Mouse (Mus musculus) embryonic fibroblast, embryonic 13.5 days (primary cell): ENCODE measurements around the gene Tex264. TPM values are rescaled to one million over a fixed set of nuclear protein-coding genes. Genes with fewer than 3 reads are reported as not detected.

ENCODE experiments used
- H3K27ac ChIP-seq: 2 replicates; pipeline ENCODE4 v1.5.1; 2012; ENCODE audit warnings: low read length, control low read depth, inconsistent platforms; ENCODE audit not compliant: insufficient read depth
- H3K4me1 ChIP-seq: 2 replicates; pipeline ENCODE4 v1.6.1; 2011; ENCODE audit warnings: low read length; ENCODE audit not compliant: control insufficient read depth, insufficient read depth
- H3K4me3 ChIP-seq: 2 replicates; pipeline ENCODE4 v1.5.1; 2011; ENCODE audit warnings: mild to moderate bottlenecking, control low read depth, low read length; ENCODE audit not compliant: insufficient read depth
- CTCF ChIP-seq: IDR thresholded peaks from 2 replicates; pipeline ENCODE4 v1.5.1; 2011; ENCODE audit warnings: mild to moderate bottlenecking, control low read depth, low read length, moderate library complexity, borderline replicate concordance; ENCODE audit not compliant: insufficient read depth
- POLR2A ChIP-seq: IDR thresholded peaks from 2 replicates; pipeline ENCODE4 v1.6.1; 2011; ENCODE audit warnings: low read depth, mild to moderate bottlenecking, control low read depth, low read length, moderate library complexity
- polyA plus RNA-seq: library from polyadenylated mRNA; stranded (reverse); fragments of >200 nt; gene quantifications from 2 replicates; pipeline ENCODE4 v1.2.4, GENCODE M21; 2011; ENCODE audit warnings: low read depth; ENCODE audit not compliant: missing spikeins, insufficient read length

Gene Tex264
- polyA plus RNA-seq, 1 experiment, result 85.2 TPM

DNA sequence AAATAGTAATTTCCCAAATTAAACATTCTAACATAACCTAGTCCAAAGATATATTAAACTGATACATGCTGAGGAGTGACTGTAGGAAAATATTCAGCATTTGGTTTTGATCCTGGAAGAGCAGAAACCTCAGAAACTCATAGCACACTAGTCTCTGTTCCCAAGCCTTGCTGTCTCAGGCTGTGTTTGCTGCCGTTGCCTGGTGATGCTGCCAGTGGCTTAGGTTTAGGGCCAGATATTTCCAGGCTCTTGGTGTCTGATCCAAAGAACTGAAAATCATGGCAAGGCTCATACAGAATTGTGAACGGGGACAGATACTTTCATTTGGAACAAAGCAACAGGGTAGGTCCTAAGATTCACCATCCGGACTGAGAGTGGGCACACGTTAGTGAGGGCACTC lies 75.0 kb downstream of the Tex264 start:
- Histone ChIP-seq H3K27ac (no peak overlapping the region), H3K4me3 (no peak overlapping the region), H3K4me1 (no peaks in the 10 kb centered on the region)
- no peak for TF ChIP-seq POLR2A
- TF ChIP-seq CTCF, result no peak

Other genes starting within 250 kb of the Tex264 start
- gene Acy1, start 247.6 kb downstream of the Tex264 start, polyA plus RNA-seq, result 14.9 and 16.0 TPM in 2 replicates
- gene Abhd14b, start 238.5 kb downstream of the Tex264 start, polyA plus RNA-seq, result 16.4 and 16.8 TPM in 2 replicates
- gene Abhd14a, start 238.2 kb downstream of the Tex264 start, polyA plus RNA-seq, result 29.7 and 31.3 TPM in 2 replicates
- 115 and 119 TPM in 2 replicates for gene Pcbp4, start 232.6 kb downstream of the Tex264 start, polyA plus RNA-seq
- gene Gpr62, start 220.0 kb downstream of the Tex264 start, polyA plus RNA-seq, result not detected in 2 replicates
- 28.0 and 34.8 TPM in 2 replicates for gene Rrp9, start 210.0 kb downstream of the Tex264 start, polyA plus RNA-seq
- 99.0 and 131 TPM in 2 replicates for gene Parp3, start 209.0 kb downstream of the Tex264 start, polyA plus RNA-seq
- gene Iqcf1, start 186.0 kb downstream of the Tex264 start, polyA plus RNA-seq, result not detected in 2 replicates
- not detected in 2 replicates for gene Iqcf5, start 171.4 kb downstream of the Tex264 start, polyA plus RNA-seq
- gene Iqcf3, start 124.3 kb downstream of the Tex264 start, polyA plus RNA-seq, result not detected in 2 replicates
- not detected in 2 replicates for gene Iqcf4, start 114.9 kb downstream of the Tex264 start, polyA plus RNA-seq
- not detected in 2 replicates for gene Iqcf6, start 59.3 kb downstream of the Tex264 start, polyA plus RNA-seq
- gene Grm2, start 29.8 kb downstream of the Tex264 start, polyA plus RNA-seq, result not detected in 2 replicates
- gene Rad54l2, start 103.3 kb upstream of the Tex264 start, polyA plus RNA-seq, result 17.7 and 18.5 TPM in 2 replicates
- gene Dcaf1, start 135.9 kb upstream of the Tex264 start, polyA plus RNA-seq, result 25.4 and 28.9 TPM in 2 replicates
- gene Rbm15b, start 201.5 kb upstream of the Tex264 start, polyA plus RNA-seq, result 36.8 and 43.6 TPM in 2 replicates
- 290 and 304 TPM in 2 replicates for gene Manf, start 206.1 kb upstream of the Tex264 start, polyA plus RNA-seq